Mouse (Mus musculus): ENCODE results near the gene Btg2. TPM values are rescaled to one million over a fixed set of nuclear protein-coding genes. Genes with fewer than 3 reads are reported as not detected.
A peak's percentile ranks its signal among the peaks of the same experiment; 100 is the strongest.

Gene Btg2
- polyA plus RNA-seq, 1 experiment from 2014 or later = 82.6 TPM

DNA sequence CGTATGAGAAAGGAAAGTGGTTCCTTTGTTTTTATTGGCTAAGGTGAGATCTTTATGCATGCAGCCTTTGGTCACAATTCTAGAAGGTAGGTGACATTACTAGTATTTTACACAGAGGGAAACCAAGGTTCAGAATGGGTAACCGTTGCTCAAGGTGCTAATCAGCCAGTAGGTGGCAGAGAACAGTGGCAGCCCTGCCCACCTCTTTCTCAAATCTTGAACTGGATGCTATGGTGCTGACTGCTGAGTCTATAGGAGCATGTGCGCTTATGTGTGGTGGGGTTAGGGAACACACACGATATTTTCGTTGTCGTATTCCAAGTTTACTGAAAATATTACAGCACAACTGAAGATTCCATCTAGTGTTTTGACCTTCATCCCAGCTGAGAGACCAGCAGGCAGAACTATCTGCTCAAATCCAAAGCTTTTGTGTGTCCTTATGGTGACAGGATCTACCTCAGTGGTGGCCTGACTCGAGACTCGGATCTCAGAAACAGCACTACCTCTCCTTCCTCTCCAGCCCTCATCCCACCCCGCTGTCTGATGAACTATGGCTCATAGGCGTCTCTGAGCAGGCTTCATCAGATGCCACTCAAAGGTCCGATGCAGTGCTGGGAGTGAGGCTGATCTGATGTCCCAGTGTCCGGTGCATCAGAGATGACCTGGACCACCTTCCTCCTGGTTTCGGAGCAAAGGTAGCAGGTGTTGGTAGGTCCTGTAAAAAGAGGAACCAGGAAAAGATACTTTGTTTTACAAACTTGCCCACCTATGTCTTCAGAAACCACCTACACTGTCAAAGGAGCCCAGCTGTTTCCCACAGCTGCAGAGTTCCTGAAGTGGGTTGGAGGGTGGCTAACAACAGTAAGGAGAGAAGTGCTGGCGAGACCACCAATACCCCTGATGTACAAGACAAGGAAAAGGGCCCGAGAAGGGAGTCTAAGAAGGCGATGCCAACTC lies 18.9 kb downstream of the Btg2 start:
- Histone ChIP-seq H3K9me3 (replicated peaks; ENCODE audit: control insufficient read depth, low read length) (no peaks in the 10 kb centered on the region), H3K4me3 (ENCODE audit: low read depth, low read length) (peak overlapping the region; percentile 23), H3K36me3 (ENCODE audit: control insufficient read depth, insufficient read depth, low read length) (no peaks in the 10 kb centered on the region), H3K4me2 (ENCODE audit: low read length) (peak overlapping the region; percentile 57), H3K27me3 (replicated peaks; ENCODE audit: control insufficient read depth, insufficient read depth, low read length) (no peaks in the 10 kb centered on the region), H3K9ac (ENCODE audit: low read length) (peak overlapping the region; percentile 55), H3K27ac (ENCODE audit: low read depth, low read length) (peak overlapping the region; percentile 97), H3K4me1 (ENCODE audit: control insufficient read depth, insufficient read depth, low read length) (peaks cover 43% of the 10 kb centered on the region)
- ATAC-seq (no peak), DNase-seq (ENCODE audit: low spot score) (no peak)
- 69% methylated on average over 16 of the region's 16 CpGs for WGBS

DNA sequence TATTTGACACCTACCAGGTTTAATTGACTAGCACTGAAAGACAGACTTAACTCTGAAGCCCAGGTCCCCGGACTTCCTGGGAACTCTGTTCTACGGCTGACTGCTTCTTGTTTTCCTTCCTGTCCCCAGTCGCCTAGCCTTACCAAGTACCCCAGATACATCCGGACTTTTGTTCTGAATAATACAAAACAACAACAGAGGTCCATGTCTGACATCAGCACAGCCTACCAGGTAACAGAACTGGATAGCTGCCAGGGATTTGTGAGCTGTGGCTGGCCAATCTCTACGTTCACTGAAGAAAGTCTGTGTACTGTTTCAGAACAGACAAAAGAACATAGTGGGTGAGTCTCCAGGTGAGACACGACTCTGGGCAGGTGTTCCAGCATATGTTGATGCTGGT lies 20.1 kb downstream of the Btg2 start:
- Histone ChIP-seq H3K4me3 (ENCODE audit: low read depth, low read length) (no peak overlapping the region), H3K9ac (ENCODE audit: low read length) (no peak overlapping the region), H3K27me3 (replicated peaks; ENCODE audit: control insufficient read depth, insufficient read depth, low read length) (no peaks in the 10 kb centered on the region), H3K27ac (ENCODE audit: low read depth, low read length) (no peak overlapping the region), H3K4me2 (ENCODE audit: low read length) (no peak overlapping the region), H3K9me3 (replicated peaks; ENCODE audit: control insufficient read depth, low read length) (no peaks in the 10 kb centered on the region), H3K4me1 (ENCODE audit: control insufficient read depth, insufficient read depth, low read length) (peaks cover 31% of the 10 kb centered on the region), H3K36me3 (ENCODE audit: control insufficient read depth, insufficient read depth, low read length) (no peaks in the 10 kb centered on the region)
- DNase-seq (ENCODE audit: low spot score) (no peak), ATAC-seq (no peak)
- whole genome bisulfite sequencing = 58% methylated on average over 6 of the region's 6 CpGs

DNA sequence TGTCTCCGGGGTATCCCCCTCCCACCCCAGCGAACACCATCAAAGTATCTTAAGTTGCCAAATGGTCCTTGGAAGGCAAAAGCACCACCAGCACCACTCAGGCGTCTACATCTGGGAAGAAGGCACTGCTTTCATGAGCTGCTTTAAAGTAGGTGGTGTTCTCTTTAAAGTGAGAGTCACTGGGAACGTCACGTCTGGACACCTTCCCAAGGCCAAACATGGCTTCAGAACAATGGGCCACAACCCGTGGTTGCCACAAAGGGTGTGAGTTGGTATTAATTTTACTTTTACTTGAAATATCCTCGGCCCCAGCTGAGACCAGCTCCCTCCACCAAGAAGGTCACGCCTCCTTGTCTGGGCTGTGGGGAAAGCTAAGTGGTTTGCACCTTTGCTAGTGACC lies 21.2 kb downstream of the Btg2 start:
- H3K9ac ChIP-seq (ENCODE audit: low read length) = no peak overlapping the region
- no peak overlapping the region for H3K27ac ChIP-seq (ENCODE audit: low read depth, low read length)
- peaks cover 25% of the 10 kb centered on the region for H3K4me1 ChIP-seq (ENCODE audit: control insufficient read depth, insufficient read depth, low read length)
- no peak for DNase-seq (ENCODE audit: low spot score)
- no peak for ATAC-seq
- H3K9me3 ChIP-seq (replicated peaks; ENCODE audit: control insufficient read depth, low read length) = no peaks in the 10 kb centered on the region
- no peaks in the 10 kb centered on the region for H3K27me3 ChIP-seq (replicated peaks; ENCODE audit: control insufficient read depth, insufficient read depth, low read length)
- H3K4me3 ChIP-seq (ENCODE audit: low read depth, low read length) = no peak overlapping the region
- WGBS = 86% methylated on average over 8 of the region's 8 CpGs
- no peak overlapping the region for H3K4me2 ChIP-seq (ENCODE audit: low read length)
- H3K36me3 ChIP-seq (ENCODE audit: control insufficient read depth, insufficient read depth, low read length) = no peaks in the 10 kb centered on the region

DNA sequence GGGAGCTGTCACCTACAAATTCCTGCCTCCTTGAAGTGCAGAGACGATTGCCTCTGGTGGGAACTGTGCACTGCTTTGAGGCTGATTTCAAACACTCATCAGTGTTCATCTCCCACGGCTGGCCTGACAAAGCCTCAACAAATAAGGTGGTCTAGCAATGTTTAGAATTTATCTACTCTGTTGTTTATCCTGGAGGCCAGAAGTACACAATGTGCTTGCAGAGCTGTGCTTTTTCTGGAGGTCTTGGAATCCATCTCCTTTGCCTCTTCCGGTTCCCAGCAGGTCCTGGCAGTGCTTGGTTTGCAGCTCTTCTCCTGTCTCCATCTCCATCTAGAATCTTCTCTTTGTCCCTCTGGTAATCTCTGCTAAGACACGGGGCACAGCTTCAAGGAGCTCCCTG lies 22.6 kb downstream of the Btg2 start:
- H3K9me3 ChIP-seq (replicated peaks; ENCODE audit: control insufficient read depth, low read length) = no peaks in the 10 kb centered on the region
- peaks cover 14% of the 10 kb centered on the region for H3K4me1 ChIP-seq (ENCODE audit: control insufficient read depth, insufficient read depth, low read length)
- DNase-seq (ENCODE audit: low spot score) (no peak), ATAC-seq (no peak)
- H3K36me3 ChIP-seq (ENCODE audit: control insufficient read depth, insufficient read depth, low read length) = no peaks in the 10 kb centered on the region
- H3K4me3 ChIP-seq (ENCODE audit: low read depth, low read length) = no peak overlapping the region
- H3K4me2 ChIP-seq (ENCODE audit: low read length) = no peak overlapping the region
- H3K27me3 ChIP-seq (replicated peaks; ENCODE audit: control insufficient read depth, insufficient read depth, low read length) = no peaks in the 10 kb centered on the region
- 80% methylated on average over 4 of the region's 4 CpGs for WGBS
- H3K27ac ChIP-seq (ENCODE audit: low read depth, low read length) = no peak overlapping the region
- no peak overlapping the region for H3K9ac ChIP-seq (ENCODE audit: low read length)

GRCm38 (mm10) chr1:134055666-134056245 lies 23.2 kb downstream of the Btg2 start:
- DNase-seq (ENCODE audit: low spot score) (no peak), ATAC-seq (no peak)
- Histone ChIP-seq H3K27me3 (replicated peaks; ENCODE audit: control insufficient read depth, insufficient read depth, low read length) (no peaks in the 10 kb centered on the region), H3K27ac (ENCODE audit: low read depth, low read length) (no peak overlapping the region), H3K4me1 (ENCODE audit: control insufficient read depth, insufficient read depth, low read length) (peaks cover 11% of the 10 kb centered on the region), H3K36me3 (ENCODE audit: control insufficient read depth, insufficient read depth, low read length) (no peaks in the 10 kb centered on the region), H3K4me2 (ENCODE audit: low read length) (no peak overlapping the region), H3K4me3 (ENCODE audit: low read depth, low read length) (no peak overlapping the region), H3K9ac (ENCODE audit: low read length) (no peak overlapping the region), H3K9me3 (replicated peaks; ENCODE audit: control insufficient read depth, low read length) (no peaks in the 10 kb centered on the region)
- 82% methylated on average over 9 of the region's 9 CpGs for WGBS

DNA sequence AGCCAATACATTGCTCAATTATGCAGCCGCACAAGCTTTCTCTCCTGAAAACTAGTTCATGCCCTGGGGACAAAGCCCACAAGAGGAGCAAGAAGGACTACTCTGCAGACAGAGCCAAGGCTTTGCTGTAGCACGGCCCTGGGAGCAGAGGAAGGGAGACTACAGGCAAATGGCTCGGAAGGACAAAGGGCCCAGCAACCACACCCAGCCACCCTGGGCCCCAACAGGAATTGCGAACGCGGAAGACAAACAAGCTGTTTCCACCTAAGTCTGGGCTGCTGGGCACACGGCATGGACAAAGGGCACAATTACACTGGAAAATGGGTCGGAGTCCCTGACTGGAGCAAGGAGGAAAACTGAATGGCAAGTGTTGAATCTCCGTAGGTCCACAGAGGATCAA lies 23.9 kb downstream of the Btg2 start:
- Histone ChIP-seq H3K9me3 (replicated peaks; ENCODE audit: control insufficient read depth, low read length) (no peaks in the 10 kb centered on the region), H3K27me3 (replicated peaks; ENCODE audit: control insufficient read depth, insufficient read depth, low read length) (no peaks in the 10 kb centered on the region), H3K36me3 (ENCODE audit: control insufficient read depth, insufficient read depth, low read length) (no peaks in the 10 kb centered on the region), H3K4me1 (ENCODE audit: control insufficient read depth, insufficient read depth, low read length) (peaks cover 4% of the 10 kb centered on the region), H3K9ac (ENCODE audit: low read length) (no peak overlapping the region), H3K4me3 (ENCODE audit: low read depth, low read length) (no peak overlapping the region), H3K4me2 (ENCODE audit: low read length) (no peak overlapping the region), H3K27ac (ENCODE audit: low read depth, low read length) (no peak overlapping the region)
- DNase-seq (ENCODE audit: low spot score) (no peak), ATAC-seq (no peak)
- WGBS = 79% methylated on average over 9 of the region's 9 CpGs

DNA sequence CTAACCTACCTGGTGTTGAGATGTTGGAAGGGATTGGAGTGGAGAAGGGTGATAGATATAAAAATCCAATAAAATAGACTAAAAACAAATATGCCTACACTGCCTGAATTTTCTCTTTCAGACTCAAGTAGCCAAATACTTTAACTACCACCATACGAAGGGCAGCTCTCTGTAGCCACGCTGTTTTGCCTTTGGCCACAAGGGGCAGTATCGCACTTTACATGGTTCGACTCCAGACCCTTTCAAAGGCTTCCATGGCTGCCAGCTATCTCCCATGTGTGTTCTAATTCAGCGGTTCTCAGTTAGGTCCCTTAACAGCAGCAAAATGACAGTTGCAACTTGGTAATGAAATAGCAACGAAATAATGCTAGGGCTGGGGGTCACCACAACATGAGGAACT lies 25.7 kb downstream of the Btg2 start:
- H3K4me1 ChIP-seq (ENCODE audit: control insufficient read depth, insufficient read depth, low read length) = peaks cover 2% of the 10 kb centered on the region
- 5% methylated on average over 6 of the region's 6 CpGs for WGBS
- H3K27me3 ChIP-seq (replicated peaks; ENCODE audit: control insufficient read depth, insufficient read depth, low read length) = no peaks in the 10 kb centered on the region
- H3K9ac ChIP-seq (ENCODE audit: low read length) = no peak overlapping the region
- no peak overlapping the region for H3K4me3 ChIP-seq (ENCODE audit: low read depth, low read length)
- H3K9me3 ChIP-seq (replicated peaks; ENCODE audit: control insufficient read depth, low read length) = no peaks in the 10 kb centered on the region
- no peaks in the 10 kb centered on the region for H3K36me3 ChIP-seq (ENCODE audit: control insufficient read depth, insufficient read depth, low read length)
- no peak overlapping the region for H3K4me2 ChIP-seq (ENCODE audit: low read length)
- ATAC-seq (peak; percentile 62), DNase-seq (ENCODE audit: low spot score) (peak; percentile 89)
- no peak overlapping the region for H3K27ac ChIP-seq (ENCODE audit: low read depth, low read length)

DNA sequence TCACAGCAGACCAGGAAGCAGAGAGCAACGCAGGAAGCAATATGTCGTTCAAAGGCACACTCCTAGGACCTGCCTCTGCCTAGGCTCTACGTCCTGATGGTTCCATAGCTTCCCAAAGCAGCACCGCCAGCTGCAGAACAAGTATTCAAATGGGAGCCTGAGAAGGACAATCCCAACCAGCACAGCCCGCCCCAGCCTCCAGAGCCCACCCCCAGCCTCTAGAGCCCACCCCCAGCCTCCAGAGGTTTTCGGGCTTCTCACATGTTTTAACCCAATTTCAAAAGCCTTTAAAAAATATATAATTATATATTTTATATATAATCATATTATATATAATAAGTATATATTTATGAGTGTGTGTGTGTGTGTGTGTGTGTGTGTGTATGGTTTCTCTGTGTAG lies 29.4 kb downstream of the Btg2 start:
- H3K9me3 ChIP-seq (replicated peaks; ENCODE audit: control insufficient read depth, low read length) = no peaks in the 10 kb centered on the region

GRCm38 (mm10) chr1:134048759-134049158 lies 30.2 kb downstream of the Btg2 start:
- Histone ChIP-seq H3K4me3 (ENCODE audit: low read depth, low read length) (no peak overlapping the region), H3K4me2 (ENCODE audit: low read length) (no peak overlapping the region), H3K9ac (ENCODE audit: low read length) (no peak overlapping the region), H3K27me3 (replicated peaks; ENCODE audit: control insufficient read depth, insufficient read depth, low read length) (no peaks in the 10 kb centered on the region), H3K36me3 (ENCODE audit: control insufficient read depth, insufficient read depth, low read length) (no peaks in the 10 kb centered on the region), H3K27ac (ENCODE audit: low read depth, low read length) (no peak overlapping the region), H3K9me3 (replicated peaks; ENCODE audit: control insufficient read depth, low read length) (no peaks in the 10 kb centered on the region), H3K4me1 (ENCODE audit: control insufficient read depth, insufficient read depth, low read length) (no peaks in the 10 kb centered on the region)
- ATAC-seq (peak; percentile 73), DNase-seq (ENCODE audit: low spot score) (peak; percentile 93)
- 5% methylated on average over 5 of the region's 5 CpGs for WGBS

More for the DNA sequence above, 29.4 kb downstream of the Btg2 start:
- DNase-seq (ENCODE audit: low spot score) (no peak), ATAC-seq (no peak)
- Histone ChIP-seq H3K4me3 (ENCODE audit: low read depth, low read length) (no peak overlapping the region), H3K27ac (ENCODE audit: low read depth, low read length) (no peak overlapping the region), H3K4me2 (ENCODE audit: low read length) (no peak overlapping the region), H3K36me3 (ENCODE audit: control insufficient read depth, insufficient read depth, low read length) (no peaks in the 10 kb centered on the region), H3K4me1 (ENCODE audit: control insufficient read depth, insufficient read depth, low read length) (no peaks in the 10 kb centered on the region), H3K9ac (ENCODE audit: low read length) (no peak overlapping the region), H3K27me3 (replicated peaks; ENCODE audit: control insufficient read depth, insufficient read depth, low read length) (no peaks in the 10 kb centered on the region)
- 82% methylated on average over 6 of the region's 6 CpGs for WGBS

Data from forebrain, embryonic 14.5 days (tissue).